ENCODE assay signal across 11 mouse cellular contexts in the genomic region with DNA sequence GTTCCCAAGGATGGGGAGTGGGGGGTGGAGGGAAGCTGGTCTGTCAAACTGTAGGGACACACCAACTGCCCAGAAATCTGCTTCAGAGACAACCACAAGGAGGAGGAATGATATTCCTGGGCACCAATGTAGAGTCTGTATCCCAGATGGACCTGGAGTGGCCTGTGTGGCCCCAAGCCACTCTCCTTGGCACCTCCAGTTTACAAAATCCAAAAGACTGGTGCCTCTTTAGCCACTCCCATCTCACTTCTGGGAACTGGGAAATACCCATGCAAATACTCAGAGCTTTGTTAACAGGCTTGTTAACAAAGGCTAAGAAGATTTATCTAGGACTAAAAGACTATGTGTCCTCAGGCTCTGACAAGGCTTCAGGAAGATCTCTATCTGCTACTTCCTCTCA. TPM values are rescaled to one million over a fixed set of nuclear protein-coding genes. Genes with fewer than 3 reads are reported as not detected.
DNase-seq lines count a peak whose midpoint lies in the region; ATAC-seq and TF ChIP-seq lines count a peak whose summit lies in the region.
"Had no signal": no experiment of that assay in that cellular context is flagged by ENCODE, and none has a peak within 500 bp of the region (broad histone marks: within the 10 kb centered on the region; RNA-seq: fewer than 3 reads in every experiment).

No protein-coding gene starts in this region.

- H3K4me2 ChIP-seq in heart, embryonic 16.5 days (ENCODE audit: low read depth, low read length), result no peak overlapping the region
- 0 out of 2 replicates have a peak overlapping the region, but pooled peaks have one; percentile 11 for H3K4me2 ChIP-seq in CH12.LX (ENCODE audit: insufficient read depth, low read depth, poor library complexity, severe bottlenecking)
- no peak overlapping the region for H3K4me2 ChIP-seq in hindbrain, postnatal 0 days (ENCODE audit: low read depth, low read length)
- H3K4me2 ChIP-seq: limb, embryonic 15.5 days had no signal

- H3K27me3 ChIP-seq in heart, embryonic 16.5 days (ENCODE audit: control insufficient read depth, insufficient read depth, low read length), result no peaks in the 10 kb centered on the region
- no peaks in the 10 kb centered on the region for H3K27me3 ChIP-seq in CH12.LX (replicated peaks)
- no peaks in the 10 kb centered on the region for H3K27me3 ChIP-seq in hindbrain, postnatal 0 days (ENCODE audit: insufficient read depth, low read length)
- H3K27me3 ChIP-seq: limb, embryonic 15.5 days; Patski had no signal

- peak overlapping the region; percentile 83 for H3K27ac ChIP-seq in heart, embryonic 16.5 days (ENCODE audit: low read length)
- peak overlapping the region; percentile 73; the same call in 1 of the 2 replicates for H3K27ac ChIP-seq in CH12.LX (ENCODE audit: insufficient read depth, low read depth)
- H3K27ac ChIP-seq in hindbrain, postnatal 0 days, result peak overlapping the region; percentile 48; the same call in 1 of the 2 replicates

- dilution Hi-C loops in CH12.LX (cut with MboI; ENCODE audit: extremely low pct_ligation_motif_present, extremely low pct_unique_long_range_greater_than_20kb, low sequenced_read_pairs), result no loop called here

- no peak for ATAC-seq in heart, embryonic 16.5 days (replicated peaks; ENCODE audit: extremely low read depth, insufficient read depth, low FRiP score)
- ATAC-seq in hindbrain, postnatal 0 days, result no peak
- ATAC-seq in megakaryocyte-erythroid progenitor cell, adult 5-6 weeks (replicated peaks; ENCODE audit: low FRiP score, low TSS enrichment, poor library complexity, severe bottlenecking), result no peak
- ATAC-seq: Patski had no signal

- no peak for TF ChIP-seq RAD21 in CH12.LX (IDR thresholded peaks at IDR 0.05; ENCODE audit: low read depth, low read length)

- TF ChIP-seq POLR2A in CH12.LX (IDR thresholded peaks at IDR 0.05; ENCODE audit: low read depth, low read length), result no peak

- TF ChIP-seq EP300 in CH12.LX (IDR thresholded peaks at IDR 0.05; ENCODE audit: low read length), result no peak

- H3K4me1 ChIP-seq in heart, embryonic 16.5 days (ENCODE audit: control insufficient read depth, insufficient read depth, low read length), result peaks cover 60% of the 10 kb centered on the region
- H3K4me1 ChIP-seq in CH12.LX (ENCODE audit: control insufficient read depth in 1 of 2, insufficient read depth in 2 of 2), result peaks cover 38 to 95% of the 10 kb centered on the region in 2 experiments
- H3K4me1 ChIP-seq in hindbrain, postnatal 0 days (ENCODE audit: insufficient read depth, low read length), result peaks cover 9% of the 10 kb centered on the region; the same call in 1 of the 2 replicates

- no peaks in the 10 kb centered on the region for H3K9me3 ChIP-seq in heart, embryonic 16.5 days (replicated peaks; ENCODE audit: control insufficient read depth, low read length)
- H3K9me3 ChIP-seq in CH12.LX (replicated peaks; ENCODE audit: low read length), result no peaks in the 10 kb centered on the region
- H3K9me3 ChIP-seq in hindbrain, postnatal 0 days (ENCODE audit: low read length), result no peaks in the 10 kb centered on the region
- H3K9me3 ChIP-seq: limb, embryonic 15.5 days had no signal

- peaks cover 3% of the 10 kb centered on the region; the same call in 1 of the 2 replicates for H3K79me2 ChIP-seq in CH12.LX (replicated peaks; ENCODE audit: control insufficient read depth, extremely low read depth, insufficient read depth, poor library complexity, severe bottlenecking)

- intact Hi-C loops in heart, postnatal 25 days (cut with DNase I), result no loop called here

- in situ Hi-C loops in CH12.LX (cut with MboI; ENCODE audit: low pct_ligation_motif_present, low pct_unique_long_range_greater_than_20kb, low sequenced_read_pairs), result no loop called here

- no peak for DNase-seq in heart, postnatal 25 days (ENCODE audit: low spot score)
- no peak for DNase-seq in CH12.LX (ENCODE audit: extremely low read depth)
- DNase-seq in adipocyte (ENCODE audit: low spot score), result peak; percentile 50
- DNase-seq in hindbrain, postnatal 0 days (ENCODE audit: low spot score), result no peak
- DNase-seq in cerebellum, postnatal 10 days, result no peak
- DNase-seq in urinary bladder, postnatal 14 days (ENCODE audit: low spot score), result no peak
- DNase-seq: cerebellum, adult 18-20 months had no signal

- TF ChIP-seq CTCF in CH12.LX (conservative IDR thresholded peaks at IDR 0.05 in 1 of 2, IDR thresholded peaks at IDR 0.05 in 1 of 2; ENCODE audit: low read depth in 2 of 2, low read length in 2 of 2), result no peak
- TF ChIP-seq CTCF in hindbrain, postnatal 0 days (IDR thresholded peaks at IDR 0.05; ENCODE audit: low read depth), result no peak

- H3K9ac ChIP-seq in heart, embryonic 16.5 days (ENCODE audit: low read length), result 0 out of 2 replicates have a peak overlapping the region, but pooled peaks have one; percentile 9
- H3K9ac ChIP-seq in CH12.LX (ENCODE audit: insufficient read depth, low read depth), result peak overlapping the region; percentile 7; the same call in 1 of the 2 replicates
- H3K9ac ChIP-seq in hindbrain, postnatal 0 days (replicated peaks; ENCODE audit: low read length), result no peak overlapping the region
- H3K9ac ChIP-seq: limb, embryonic 15.5 days had no signal

- peaks cover 10% of the 10 kb centered on the region; the same call in 1 of the 2 replicates for H3K36me3 ChIP-seq in heart, embryonic 16.5 days (ENCODE audit: control insufficient read depth, insufficient read depth)
- peaks cover 21 to 55% of the 10 kb centered on the region in 2 experiments for H3K36me3 ChIP-seq in CH12.LX (replicated peaks in 1 of 2; ENCODE audit: control insufficient read depth in 1 of 2, insufficient read depth in 1 of 2, low read length in 1 of 2)
- peaks cover 2% of the 10 kb centered on the region; the same call in 1 of the 2 replicates for H3K36me3 ChIP-seq in hindbrain, postnatal 0 days (ENCODE audit: insufficient read depth, low read length)

- H3K4me3 ChIP-seq in heart, embryonic 16.5 days (ENCODE audit: low read length), result no peak overlapping the region
- no peak overlapping the region for H3K4me3 ChIP-seq in CH12.LX (replicated peaks in 1 of 3; ENCODE audit: low read depth in 2 of 3, low read length in 2 of 3, poor library complexity in 1 of 3)
- H3K4me3 ChIP-seq in hindbrain, postnatal 0 days (ENCODE audit: low read length), result no peak overlapping the region
- H3K4me3 ChIP-seq: limb, embryonic 15.5 days had no signal

TF ChIP-seq in CH12.LX, 34 proteins besides CTCF, POLR2A, EP300 and RAD21:
- TF ChIP-seq NRF1 (IDR thresholded peaks at IDR 0.05; ENCODE audit: low read depth, low read length) (no peak), NELFE (IDR thresholded peaks at IDR 0.05; ENCODE audit: low read depth, low read length) (no peak), ZKSCAN1 (IDR thresholded peaks at IDR 0.05; ENCODE audit: borderline replicate concordance, low read depth, low read length) (no peak), MEF2A (IDR thresholded peaks at IDR 0.05; ENCODE audit: borderline replicate concordance, low read depth, low read length) (no peak), SMC3 (IDR thresholded peaks at IDR 0.05; ENCODE audit: low read depth, low read length) (no peak), HCFC1 (IDR thresholded peaks at IDR 0.05; ENCODE audit: low read depth, low read length) (no peak), TBP (conservative IDR thresholded peaks at IDR 0.05; ENCODE audit: low read depth, low read length) (no peak), ZNF384 (IDR thresholded peaks at IDR 0.05; ENCODE audit: low read depth, low read length) (no peak), ZC3H11A (IDR thresholded peaks at IDR 0.05; ENCODE audit: low read depth, low read length) (no peak), ZMIZ1 (IDR thresholded peaks at IDR 0.05; ENCODE audit: low read depth, low read length) (no peak), JUN (IDR thresholded peaks at IDR 0.05; ENCODE audit: insufficient read depth, low read depth, low read length) (no peak), ELF1 (IDR thresholded peaks at IDR 0.05; ENCODE audit: low read depth, low read length) (no peak), GABPA (IDR thresholded peaks at IDR 0.05; ENCODE audit: insufficient replicate concordance, low read depth, low read length) (no peak), TCF12 (IDR thresholded peaks at IDR 0.05; ENCODE audit: low read depth, low read length) (no peak), BHLHE40 (IDR thresholded peaks at IDR 0.05; ENCODE audit: low read depth, low read length) (no peak), SIN3A (IDR thresholded peaks at IDR 0.05; ENCODE audit: low read length) (no peak), MAX (IDR thresholded peaks at IDR 0.05; ENCODE audit: low read length) (no peak), PAX5 (IDR thresholded peaks at IDR 0.05; ENCODE audit: low read length) (no peak), USF2 (conservative IDR thresholded peaks at IDR 0.05; ENCODE audit: low read depth, low read length) (no peak), MYC (IDR thresholded peaks at IDR 0.05; ENCODE audit: low read depth, low read length) (no peak)

RNA-seq across cellular contexts. Expression of a gene that starts 54.1 kb away (rescaled TPM):
- polyA plus RNA-seq in heart, embryonic 16.5 days (2015; fragmentation: Nextera tagmentation; extraction: Ambion mirVana), result 22.7 and 24.7 TPM in 2 replicates
- 10 to 100 TPM; 22.8 to 26.2 TPM for total RNA-seq in heart, postnatal 25 days (2021)
- total RNA-seq in CH12.LX (2012; rRNA removed) (18.2 and 18.3 TPM in 2 replicates), CH12.LX (2014; rRNA removed) (15.5 and 17.6 TPM in 2 replicates)
- 30.7 and 33.2 TPM in 2 replicates for polyA plus RNA-seq in CH12.LX (2012; ENCODE audit: insufficient read length, low read depth)
- total RNA-seq in hindbrain, postnatal 0 days (2014; rRNA removed), result 28.0 and 32.7 TPM in 2 replicates
- 25.3 and 29.7 TPM in 2 replicates for polyA plus RNA-seq in hindbrain, postnatal 0 days (2015; fragmentation: Nextera tagmentation; extraction: Ambion mirVana)
- total RNA-seq in megakaryocyte-erythroid progenitor cell, adult 5-6 weeks (2014; fragmentation: Nextera tagmentation), result 41.0 and 62.7 TPM in 2 replicates
- 60.5 and 91.5 TPM in 2 replicates for total RNA-seq in megakaryocyte-erythroid progenitor cell, adult 5-6 weeks (2017)
